In the genomic region with DNA sequence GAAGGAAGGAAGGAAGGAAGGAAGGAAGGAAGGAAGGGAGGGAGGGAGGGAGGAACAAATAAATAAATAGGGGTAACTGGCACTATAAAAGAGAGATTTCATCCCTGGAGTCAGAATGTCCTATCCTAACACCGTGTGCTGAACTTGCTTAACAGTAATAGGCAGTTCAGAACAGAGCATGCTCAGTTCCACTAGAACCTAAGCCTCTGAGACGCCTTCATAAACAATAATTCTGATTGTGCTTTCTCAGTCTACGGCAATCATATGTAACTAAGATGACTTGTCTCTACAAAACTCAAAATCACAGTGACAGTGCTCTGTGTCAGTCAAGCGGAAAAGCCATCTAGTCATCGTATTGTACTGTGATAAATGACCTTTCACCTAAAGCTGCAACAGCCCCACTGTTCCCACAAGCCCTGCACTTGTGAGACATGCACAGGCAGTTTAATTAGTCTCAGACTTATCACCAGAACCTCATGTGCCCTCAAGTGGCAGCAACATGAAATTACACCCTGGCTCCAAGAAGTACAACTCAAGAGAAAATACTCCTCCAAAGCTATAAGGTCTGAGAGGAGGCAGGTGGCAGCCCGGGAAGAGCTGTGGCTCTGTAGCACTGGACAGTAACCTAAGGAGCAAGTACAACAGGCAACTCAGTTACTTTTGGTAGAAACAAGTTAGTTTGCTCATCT, we compare ENCODE assay signal across 8 mouse cellular contexts. TPM values are rescaled to one million over a fixed set of nuclear protein-coding genes. Genes with fewer than 3 reads are reported as not detected.
DNase-seq lines count a peak whose midpoint lies in the region; ATAC-seq and TF ChIP-seq lines count a peak whose summit lies in the region.

No protein-coding gene starts in this region.

- no peaks in the 10 kb centered on the region for H3K9me3 ChIP-seq in intestine, embryonic 14.5 days (ENCODE audit: control insufficient read depth, low read length)
- H3K9me3 ChIP-seq in limb, embryonic 14.5 days (ENCODE audit: control insufficient read depth, low read length), result no peaks in the 10 kb centered on the region
- H3K9me3 ChIP-seq in midbrain, postnatal 0 days (ENCODE audit: low read length), result no peaks in the 10 kb centered on the region
- no peaks in the 10 kb centered on the region for H3K9me3 ChIP-seq in stomach, embryonic 15.5 days

- TF ChIP-seq POLR2A in limb, embryonic 14.5 days (IDR thresholded peaks at IDR 0.05; ENCODE audit: borderline replicate concordance, extremely low read depth, insufficient read depth, insufficient read length), result no peak

- DNase-seq in 3T3-L1 (ENCODE audit: low read depth, low spot score), result peak; percentile 82
- peak; percentile 73 for DNase-seq in Muller cell, postnatal 12 days (ENCODE audit: inconsistent ontology term)
- peak; percentile 83 for DNase-seq in cerebellum, adult 9-10 months
- DNase-seq in intestine, embryonic 14.5 days (ENCODE audit: low spot score), result peak; percentile 75
- peak; percentile 71 for DNase-seq in limb, embryonic 14.5 days (ENCODE audit: low spot score)
- peak; percentile 89 for DNase-seq in midbrain, postnatal 0 days (ENCODE audit: low spot score)

- no peaks in the 10 kb centered on the region for H3K27me3 ChIP-seq in intestine, embryonic 14.5 days (replicated peaks; ENCODE audit: control insufficient read depth, insufficient read depth, low read length)
- no peaks in the 10 kb centered on the region for H3K27me3 ChIP-seq in limb, embryonic 14.5 days (ENCODE audit: control insufficient read depth, insufficient read depth, low read length)
- H3K27me3 ChIP-seq in midbrain, postnatal 0 days (ENCODE audit: insufficient read depth, low read length), result no peaks in the 10 kb centered on the region
- no peaks in the 10 kb centered on the region for H3K27me3 ChIP-seq in stomach, embryonic 15.5 days (replicated peaks)

- peaks cover 8% of the 10 kb centered on the region for H3K4me1 ChIP-seq in intestine, embryonic 14.5 days (replicated peaks; ENCODE audit: control insufficient read depth, insufficient read depth, low read length)
- peaks cover 3% of the 10 kb centered on the region; the same call in 1 of the 2 replicates for H3K4me1 ChIP-seq in limb, embryonic 14.5 days (ENCODE audit: control insufficient read depth, insufficient read depth, low read length)
- no peaks in the 10 kb centered on the region for H3K4me1 ChIP-seq in midbrain, postnatal 0 days (ENCODE audit: insufficient read depth, low read length)
- H3K4me1 ChIP-seq in stomach, embryonic 15.5 days, result no peaks in the 10 kb centered on the region

- peak; percentile 70 for ATAC-seq in frontal cortex, adult (ENCODE audit: low TSS enrichment)
- ATAC-seq in intestine, embryonic 14.5 days (replicated peaks; ENCODE audit: low FRiP score, low TSS enrichment, low read depth), result peak; percentile 53; the same call in 1 of the 2 replicates
- ATAC-seq in limb, embryonic 14.5 days (ENCODE audit: low FRiP score, low read depth), result peak; percentile 54; the same call in 1 of the 2 replicates
- ATAC-seq in midbrain, postnatal 0 days (ENCODE audit: low FRiP score), result peak; percentile 69; the same call in 1 of the 2 replicates
- ATAC-seq in stomach, embryonic 15.5 days (ENCODE audit: insufficient read depth, low FRiP score, low read depth), result peak; percentile 66; the same call in 1 of the 2 replicates

- no peak overlapping the region for H3K4me2 ChIP-seq in intestine, embryonic 14.5 days (ENCODE audit: low read length)
- no peak overlapping the region for H3K4me2 ChIP-seq in limb, embryonic 14.5 days (replicated peaks; ENCODE audit: low read depth, low read length, severe bottlenecking)
- H3K4me2 ChIP-seq in midbrain, postnatal 0 days (ENCODE audit: low read depth, low read length, poor library complexity, severe bottlenecking), result no peak overlapping the region
- no peak overlapping the region for H3K4me2 ChIP-seq in stomach, embryonic 15.5 days

- H3K9ac ChIP-seq in intestine, embryonic 14.5 days (ENCODE audit: low read length), result no peak overlapping the region
- H3K9ac ChIP-seq in limb, embryonic 14.5 days (ENCODE audit: low read depth, low read length, severe bottlenecking), result no peak overlapping the region
- H3K9ac ChIP-seq in midbrain, postnatal 0 days (replicated peaks; ENCODE audit: low read length, poor library complexity, severe bottlenecking), result no peak overlapping the region
- no peak overlapping the region for H3K9ac ChIP-seq in stomach, embryonic 15.5 days

- no peak overlapping the region for H3K27ac ChIP-seq in intestine, embryonic 14.5 days (ENCODE audit: low read depth)
- H3K27ac ChIP-seq in limb, embryonic 14.5 days (replicated peaks; ENCODE audit: low read depth, low read length), result no peak overlapping the region
- H3K27ac ChIP-seq in midbrain, postnatal 0 days (ENCODE audit: low read depth, low read length), result no peak overlapping the region
- no peak overlapping the region for H3K27ac ChIP-seq in stomach, embryonic 15.5 days

- H3K36me3 ChIP-seq in intestine, embryonic 14.5 days (ENCODE audit: control insufficient read depth, insufficient read depth, low read length), result peaks cover 44% of the 10 kb centered on the region
- H3K36me3 ChIP-seq in limb, embryonic 14.5 days (ENCODE audit: control insufficient read depth, insufficient read depth, low read length), result peaks cover 49% of the 10 kb centered on the region
- H3K36me3 ChIP-seq in midbrain, postnatal 0 days (ENCODE audit: insufficient read depth, low read length), result peaks cover 13% of the 10 kb centered on the region
- H3K36me3 ChIP-seq in stomach, embryonic 15.5 days, result peaks cover 9% of the 10 kb centered on the region

- no peak overlapping the region for H3K4me3 ChIP-seq in intestine, embryonic 14.5 days (ENCODE audit: low read depth, low read length)
- no peak overlapping the region for H3K4me3 ChIP-seq in limb, embryonic 14.5 days (replicated peaks; ENCODE audit: low read length)
- no peak overlapping the region for H3K4me3 ChIP-seq in midbrain, postnatal 0 days (ENCODE audit: low read depth, low read length)
- H3K4me3 ChIP-seq in stomach, embryonic 15.5 days (replicated peaks), result no peak overlapping the region

- WGBS in intestine, embryonic 14.5 days, result 56% methylated on average over 6 of the region's 6 CpGs
- WGBS in limb, embryonic 14.5 days, result 59% methylated on average over 6 of the region's 6 CpGs
- WGBS in midbrain, postnatal 0 days, result 38% methylated on average over 6 of the region's 6 CpGs
- 50% methylated on average over 6 of the region's 6 CpGs for WGBS in stomach, embryonic 15.5 days

- peak; percentile 93 for TF ChIP-seq CTCF in midbrain, postnatal 0 days (IDR thresholded peaks at IDR 0.05)

RNA-seq across cellular contexts. Expression of a gene that starts 17.8 kb away (rescaled TPM):
- polyA plus RNA-seq in intestine, embryonic 14.5 days (2014; fragmentation: Nextera tagmentation; extraction: Ambion mirVana), result 36.4 and 46.1 TPM in 2 replicates
- 21.4 and 25.7 TPM in 2 replicates for polyA plus RNA-seq in limb, embryonic 14.5 days (2012; rRNA removed)
- 42.7 and 43.0 TPM in 2 replicates for polyA plus RNA-seq in limb, embryonic 14.5 days (2014; fragmentation: Nextera tagmentation; extraction: Ambion mirVana)
- 17.8 and 24.7 TPM in 2 replicates for total RNA-seq in midbrain, postnatal 0 days (2014; rRNA removed)
- 19.6 and 23.9 TPM in 2 replicates for polyA plus RNA-seq in midbrain, postnatal 0 days (2015; fragmentation: Nextera tagmentation; extraction: Ambion mirVana)
- polyA plus RNA-seq in stomach, embryonic 15.5 days (2015; fragmentation: Nextera tagmentation; extraction: Ambion mirVana), result 30.4 and 31.7 TPM in 2 replicates
